Mouse (Mus musculus) yolk sac, embryonic 10.5 days (tissue): Measurements from ENCODE around the gene Jmjd1c.

Experiments
- DNase-seq: peaks from one replicate; pipeline ENCODE4 v3.0.0-alpha.2; 2017; ENCODE audit warnings: low spot score

Jmjd1c gene

GRCm38 (mm10) chr10:67193003-67193652 lies 97.2 kb downstream of the Jmjd1c start:
- no peak for DNase-seq

- no peak for DNase-seq
Observed at GRCm38 (mm10) chr10:67194046-67194445, 98.1 kb downstream of the Jmjd1c start.

- no peak for DNase-seq
Observed at GRCm38 (mm10) chr10:67195671-67196070, 99.7 kb downstream of the Jmjd1c start.

GRCm38 (mm10) chr10:67197186-67197585 lies 101.3 kb downstream of the Jmjd1c start:
- no peak for DNase-seq

GRCm38 (mm10) chr10:67197829-67198228 lies 101.9 kb downstream of the Jmjd1c start:
- DNase-seq = no peak

- DNase-seq = no peak
Observed at GRCm38 (mm10) chr10:67201769-67202168, 105.8 kb downstream of the Jmjd1c start.

GRCm38 (mm10) chr10:67202470-67202869 lies 106.5 kb downstream of the Jmjd1c start:
- DNase-seq = no peak

GRCm38 (mm10) chr10:67204652-67205407 lies 108.9 kb downstream of the Jmjd1c start:
- no peak for DNase-seq

GRCm38 (mm10) chr10:67207931-67208330 lies 112.0 kb downstream of the Jmjd1c start:
- DNase-seq = no peak

- no peak for DNase-seq
Observed at GRCm38 (mm10) chr10:67209916-67210675, 114.2 kb downstream of the Jmjd1c start.

- DNase-seq = no peak
Observed at GRCm38 (mm10) chr10:67212031-67212430, 116.1 kb downstream of the Jmjd1c start.

GRCm38 (mm10) chr10:67213720-67214119 lies 117.8 kb downstream of the Jmjd1c start:
- DNase-seq = no peak

- no peak for DNase-seq
Observed at GRCm38 (mm10) chr10:67215133-67215532, 119.2 kb downstream of the Jmjd1c start.

GRCm38 (mm10) chr10:67216872-67217271 lies 120.9 kb downstream of the Jmjd1c start:
- no peak for DNase-seq

GRCm38 (mm10) chr10:67218873-67219565 lies 123.1 kb downstream of the Jmjd1c start:
- DNase-seq = no peak

- no peak for DNase-seq
Observed at GRCm38 (mm10) chr10:67220251-67220650, 124.3 kb downstream of the Jmjd1c start.

- DNase-seq = no peak
Observed at GRCm38 (mm10) chr10:67221284-67221683, 125.4 kb downstream of the Jmjd1c start.

GRCm38 (mm10) chr10:67223942-67224341 lies 128.0 kb downstream of the Jmjd1c start:
- no peak for DNase-seq

GRCm38 (mm10) chr10:67225528-67225927 lies 129.6 kb downstream of the Jmjd1c start:
- no peak for DNase-seq

- DNase-seq = no peak
Observed at GRCm38 (mm10) chr10:67226109-67226508, 130.2 kb downstream of the Jmjd1c start.

GRCm38 (mm10) chr10:67226543-67226942 lies 130.6 kb downstream of the Jmjd1c start:
- no peak for DNase-seq

GRCm38 (mm10) chr10:67230439-67230838 lies 134.5 kb downstream of the Jmjd1c start:
- no peak for DNase-seq
